Mouse (Mus musculus): ENCODE results near the gene Zc3hc1. TPM values are rescaled to one million over a fixed set of nuclear protein-coding genes. Genes with fewer than 3 reads are reported as not detected.

The Zc3hc1 gene
- 12.5 and 14.4 TPM in 2 replicates for polyA plus RNA-seq (2015; fragmentation: Nextera tagmentation; extraction: Ambion mirVana)

- Histone ChIP-seq H3K9me3 (ENCODE audit: low read length) (no peaks in the 10 kb centered on the region), H3K4me1 (ENCODE audit: insufficient read depth) (peaks cover 12% of the 10 kb centered on the region; the same call in 1 of the 2 replicates), H3K36me3 (replicated peaks; ENCODE audit: insufficient read depth, low read length) (peaks cover 5% of the 10 kb centered on the region), H3K4me3 (ENCODE audit: low read depth, low read length) (peak within 1 kb of the TSS; percentile 90), H3K27me3 (ENCODE audit: insufficient read depth, low read length) (no peaks in the 10 kb centered on the region), H3K27ac (ENCODE audit: low read depth) (peak within 1 kb of the TSS; percentile 73; the same call in 1 of the 2 replicates), H3K9ac (replicated peaks) (peak within 1 kb of the TSS; percentile 84), H3K4me2 (ENCODE audit: low read depth, low read length) (peak within 1 kb of the TSS; percentile 73)
- TF ChIP-seq CTCF (IDR thresholded peaks at IDR 0.05; ENCODE audit: low read depth): 0 out of 2 replicates have a peak, but pooled peaks have one; percentile 7
- TF ChIP-seq EP300 (IDR thresholded peaks at IDR 0.05; ENCODE audit: low read depth): peak; percentile 44
- peak; percentile 83 for DNase-seq
- WGBS (ENCODE audit: insufficient replicate concordance): 11% methylated on average over 33 of the region's 33 CpGs
- ATAC-seq: peak; percentile 91
Measured at GRCm38 (mm10) chr6:30390714-30391697, at the start of gene Zc3hc1. Gene Zc3hc1, minus strand, starts transcription at chr6:30391028.

DNA sequence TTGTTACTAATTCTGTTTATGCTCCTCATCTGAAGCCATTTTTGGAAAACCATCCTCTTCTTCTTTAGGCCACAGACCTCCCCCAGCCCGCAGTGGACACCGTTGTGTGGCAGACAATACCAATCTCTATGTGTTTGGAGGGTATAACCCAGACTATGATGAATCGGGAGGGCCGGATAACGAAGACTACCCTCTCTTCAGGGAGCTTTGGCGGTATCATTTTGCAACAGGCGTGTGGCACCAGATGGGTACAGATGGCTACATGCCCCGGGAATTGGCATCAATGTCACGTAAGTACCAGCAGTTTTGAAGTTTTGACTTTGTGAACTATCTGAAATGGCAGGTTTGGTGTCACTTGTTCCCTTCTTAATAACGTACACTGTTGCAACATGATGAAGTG is 48.7 kb upstream of the Zc3hc1 start:
- 94% methylated on average over 10 of the region's 10 CpGs for WGBS (ENCODE audit: insufficient replicate concordance)
- DNase-seq: no peak
- TF ChIP-seq EP300 (IDR thresholded peaks at IDR 0.05; ENCODE audit: low read depth): no peak
- TF ChIP-seq CTCF (IDR thresholded peaks at IDR 0.05; ENCODE audit: low read depth): no peak
- Histone ChIP-seq H3K9me3 (ENCODE audit: low read length) (no peaks in the 10 kb centered on the region), H3K4me3 (ENCODE audit: low read depth, low read length) (no peak overlapping the region), H3K27me3 (ENCODE audit: insufficient read depth, low read length) (no peaks in the 10 kb centered on the region), H3K36me3 (replicated peaks; ENCODE audit: insufficient read depth, low read length) (peaks cover 21% of the 10 kb centered on the region), H3K4me1 (ENCODE audit: insufficient read depth) (peaks cover 6% of the 10 kb centered on the region; the same call in 1 of the 2 replicates), H3K27ac (ENCODE audit: low read depth) (no peak overlapping the region), H3K4me2 (ENCODE audit: low read depth, low read length) (no peak overlapping the region), H3K9ac (replicated peaks) (no peak overlapping the region)
- ATAC-seq: no peak

DNA sequence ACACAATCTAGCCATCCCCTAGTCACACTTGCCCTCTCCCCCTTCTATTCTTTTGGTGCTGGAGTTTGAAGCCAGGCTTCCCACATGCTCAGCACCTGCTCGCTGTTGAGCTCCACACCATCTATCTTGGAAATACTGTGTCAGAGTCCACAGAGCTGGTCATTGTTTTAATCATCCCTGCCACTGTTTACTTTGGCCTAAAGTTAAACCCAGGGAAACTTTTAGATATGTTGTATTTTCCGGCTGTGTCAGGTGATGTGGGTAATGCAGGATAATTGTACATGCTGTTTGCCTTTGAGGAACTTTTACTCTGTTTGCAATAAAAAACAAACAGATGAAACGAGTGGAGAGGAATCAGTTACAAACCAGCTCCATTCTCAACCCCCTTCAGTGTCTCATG is 46.2 kb upstream of the Zc3hc1 start:
- Histone ChIP-seq H3K36me3 (replicated peaks; ENCODE audit: insufficient read depth, low read length) (peaks cover 6% of the 10 kb centered on the region), H3K4me3 (ENCODE audit: low read depth, low read length) (no peak overlapping the region), H3K9me3 (ENCODE audit: low read length) (no peaks in the 10 kb centered on the region), H3K4me2 (ENCODE audit: low read depth, low read length) (no peak overlapping the region), H3K9ac (replicated peaks) (no peak overlapping the region), H3K27me3 (ENCODE audit: insufficient read depth, low read length) (no peaks in the 10 kb centered on the region), H3K27ac (ENCODE audit: low read depth) (0 out of 2 replicates have a peak overlapping the region, but pooled peaks have one; percentile 63), H3K4me1 (ENCODE audit: insufficient read depth) (peaks cover 6% of the 10 kb centered on the region; the same call in 1 of the 2 replicates)
- 65% methylated on average over 3 of the region's 3 CpGs for WGBS (ENCODE audit: insufficient replicate concordance)
- TF ChIP-seq CTCF (IDR thresholded peaks at IDR 0.05; ENCODE audit: low read depth) (no peak), EP300 (IDR thresholded peaks at IDR 0.05; ENCODE audit: low read depth) (no peak)
- ATAC-seq (peak; percentile 59), DNase-seq (no peak)

DNA sequence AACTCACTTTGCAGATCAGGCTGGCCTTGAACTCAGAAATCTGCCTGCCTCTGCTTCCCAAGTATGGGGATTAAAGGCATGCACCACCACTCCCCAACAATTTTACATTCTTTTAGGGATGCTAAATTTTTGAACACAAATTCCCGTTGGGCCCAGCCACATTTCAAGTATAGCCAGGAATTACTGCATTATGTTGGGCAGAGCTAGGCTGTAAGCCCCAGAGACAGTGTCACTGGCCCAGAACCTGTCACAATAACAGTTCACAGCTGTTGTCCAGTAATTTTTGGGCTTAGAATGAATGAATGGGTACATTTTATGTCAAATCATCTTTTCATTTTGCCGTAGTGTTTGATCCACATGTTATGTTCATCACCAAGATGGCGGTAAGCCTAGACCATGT is 45.6 kb upstream of the Zc3hc1 start:
- no peak for TF ChIP-seq EP300 (IDR thresholded peaks at IDR 0.05; ENCODE audit: low read depth)
- no peak for TF ChIP-seq CTCF (IDR thresholded peaks at IDR 0.05; ENCODE audit: low read depth)
- H3K27me3 ChIP-seq (ENCODE audit: insufficient read depth, low read length): no peaks in the 10 kb centered on the region
- ATAC-seq: no peak
- no peak overlapping the region for H3K4me3 ChIP-seq (ENCODE audit: low read depth, low read length)
- no peak overlapping the region for H3K9ac ChIP-seq (replicated peaks)
- DNase-seq: no peak
- H3K4me2 ChIP-seq (ENCODE audit: low read depth, low read length): no peak overlapping the region
- no peaks in the 10 kb centered on the region for H3K9me3 ChIP-seq (ENCODE audit: low read length)
- H3K27ac ChIP-seq (ENCODE audit: low read depth): peak overlapping the region; percentile 30; the same call in 1 of the 2 replicates
- peaks cover 6% of the 10 kb centered on the region; the same call in 1 of the 2 replicates for H3K4me1 ChIP-seq (ENCODE audit: insufficient read depth)
- 0 out of 2 replicates have a peak, but pooled peaks cover 3% of the 10 kb centered on the region for H3K36me3 ChIP-seq (replicated peaks; ENCODE audit: insufficient read depth, low read length)
- 94% methylated on average over 3 of the region's 3 CpGs for WGBS (ENCODE audit: insufficient replicate concordance)

- peaks cover 4% of the 10 kb centered on the region; the same call in 1 of the 2 replicates for H3K36me3 ChIP-seq (replicated peaks; ENCODE audit: insufficient read depth, low read length)
- no peak overlapping the region for H3K9ac ChIP-seq (replicated peaks)
- ATAC-seq (no peak), DNase-seq (no peak)
- H3K27me3 ChIP-seq (ENCODE audit: insufficient read depth, low read length): no peaks in the 10 kb centered on the region
- 63% methylated on average over 3 of the region's 3 CpGs for WGBS (ENCODE audit: insufficient replicate concordance)
- H3K4me3 ChIP-seq (ENCODE audit: low read depth, low read length): no peak overlapping the region
- H3K4me1 ChIP-seq (ENCODE audit: insufficient read depth): peaks cover 3% of the 10 kb centered on the region; the same call in 1 of the 2 replicates
- H3K9me3 ChIP-seq (ENCODE audit: low read length): no peaks in the 10 kb centered on the region
- TF ChIP-seq EP300 (IDR thresholded peaks at IDR 0.05; ENCODE audit: low read depth) (no peak), CTCF (IDR thresholded peaks at IDR 0.05; ENCODE audit: low read depth) (no peak)
- no peak overlapping the region for H3K4me2 ChIP-seq (ENCODE audit: low read depth, low read length)
- H3K27ac ChIP-seq (ENCODE audit: low read depth): no peak overlapping the region
Measured at GRCm38 (mm10) chr6:30432461-30433192, 41.8 kb upstream of the Zc3hc1 start.

Data from liver, postnatal 0 days (tissue).